Comparison of ENCODE assay signal across 30 mouse cellular contexts in genomic region chr1:33749109-33749508, GRCm38 (mm10). TPM values are rescaled to one million over a fixed set of nuclear protein-coding genes. Genes with fewer than 3 reads are reported as not detected.
DNase-seq lines count a peak whose midpoint lies in the region; ATAC-seq and TF ChIP-seq lines count a peak whose summit lies in the region.
"Had no signal": no experiment of that assay in that cellular context is flagged by ENCODE, and none has a peak within 500 bp of the region (broad histone marks: within the 10 kb centered on the region; RNA-seq: fewer than 3 reads in every experiment).

No protein-coding gene starts in this region.

- 0 out of 2 replicates have a peak, but pooled peaks cover 14% of the 10 kb centered on the region for H3K36me3 ChIP-seq in kidney, postnatal 0 days (ENCODE audit: insufficient read depth, low read length)
- peaks cover 49% of the 10 kb centered on the region for H3K36me3 ChIP-seq in kidney, embryonic 15.5 days
- 0 out of 2 replicates have a peak, but pooled peaks cover 7% of the 10 kb centered on the region for H3K36me3 ChIP-seq in midbrain, postnatal 0 days (ENCODE audit: insufficient read depth, low read length)
- no peaks in the 10 kb centered on the region for H3K36me3 ChIP-seq in midbrain, embryonic 15.5 days (replicated peaks)
- H3K36me3 ChIP-seq in ES-Bruce4 (ENCODE audit: control insufficient read depth, insufficient read depth, low read length, poor library complexity, severe bottlenecking), result no peaks in the 10 kb centered on the region
- H3K36me3 ChIP-seq: forebrain, embryonic 15.5 days had no signal

- no peak for TF ChIP-seq POLR2A in ES-Bruce4 (IDR thresholded peaks at IDR 0.05; ENCODE audit: insufficient read depth, low read length)

- H3K4me1 ChIP-seq in kidney, postnatal 0 days (replicated peaks; ENCODE audit: insufficient read depth, low read length), result no peaks in the 10 kb centered on the region
- peaks cover 3% of the 10 kb centered on the region for H3K4me1 ChIP-seq in kidney, embryonic 15.5 days
- no peaks in the 10 kb centered on the region for H3K4me1 ChIP-seq in midbrain, postnatal 0 days (ENCODE audit: insufficient read depth, low read length)
- no peaks in the 10 kb centered on the region for H3K4me1 ChIP-seq in midbrain, embryonic 15.5 days
- no peaks in the 10 kb centered on the region for H3K4me1 ChIP-seq in ES-Bruce4 (ENCODE audit: control insufficient read depth, insufficient read depth, low read length)
- H3K4me1 ChIP-seq: embryonic facial prominence, embryonic 12.5 days; embryonic facial prominence, embryonic 15.5 days; forebrain, embryonic 12.5 days had no signal

- H3K27me3 ChIP-seq in kidney, postnatal 0 days (ENCODE audit: insufficient read depth, low read length), result no peaks in the 10 kb centered on the region
- no peaks in the 10 kb centered on the region for H3K27me3 ChIP-seq in kidney, embryonic 15.5 days
- H3K27me3 ChIP-seq in midbrain, postnatal 0 days (ENCODE audit: insufficient read depth, low read length), result no peaks in the 10 kb centered on the region
- H3K27me3 ChIP-seq in midbrain, embryonic 15.5 days (replicated peaks), result no peaks in the 10 kb centered on the region
- no peaks in the 10 kb centered on the region for H3K27me3 ChIP-seq in ES-Bruce4 (ENCODE audit: control insufficient read depth, insufficient read depth, low read length, poor library complexity, severe bottlenecking)
- H3K27me3 ChIP-seq: CH12.LX; embryonic facial prominence, embryonic 12.5 days; embryonic facial prominence, embryonic 15.5 days; forebrain, embryonic 12.5 days; forebrain, embryonic 15.5 days; heart, embryonic 13.5 days had no signal

- no peak overlapping the region for H3K4me2 ChIP-seq in kidney, postnatal 0 days (ENCODE audit: low read length)
- H3K4me2 ChIP-seq in kidney, embryonic 15.5 days, result no peak overlapping the region
- no peak overlapping the region for H3K4me2 ChIP-seq in midbrain, postnatal 0 days (ENCODE audit: low read depth, low read length, poor library complexity, severe bottlenecking)
- H3K4me2 ChIP-seq in midbrain, embryonic 15.5 days, result no peak overlapping the region
- H3K4me2 ChIP-seq: embryonic facial prominence, embryonic 12.5 days; embryonic facial prominence, embryonic 15.5 days; forebrain, embryonic 12.5 days; forebrain, embryonic 15.5 days; heart, embryonic 13.5 days; hindbrain, embryonic 14.5 days had no signal

- 0 out of 2 replicates have a peak, but pooled peaks have one; percentile 2 for TF ChIP-seq CTCF in kidney, postnatal 0 days (IDR thresholded peaks at IDR 0.05; ENCODE audit: low read depth)
- TF ChIP-seq CTCF in midbrain, postnatal 0 days (IDR thresholded peaks at IDR 0.05), result peak; percentile 6; the same call in 1 of the 2 replicates
- peak; percentile 62 for TF ChIP-seq CTCF in ES-Bruce4 (IDR thresholded peaks at IDR 0.05; ENCODE audit: low read depth, low read length)

- DNase-seq in kidney, postnatal 0 days (ENCODE audit: low spot score), result no peak
- DNase-seq in midbrain, postnatal 0 days (ENCODE audit: low spot score), result no peak
- DNase-seq in WW6 (ENCODE audit: low read depth, low spot score), result peak; percentile 31
- DNase-seq in urinary bladder, postnatal 10 days (ENCODE audit: low spot score), result no peak
- no peak for DNase-seq in kidney, postnatal 14 days
- DNase-seq: adrenal gland, adult 2 months; adrenal gland, postnatal 14 days; B cell, adult 2 months; cerebellum, adult 11 months; cerebellum, adult 2 months; cerebellum, adult 9-11 months; cerebellum, postnatal 25 days; gastrocnemius, postnatal 25 days; heart, adult 18-20 months; heart, postnatal 14 days; heart, postnatal 4 days had no signal

- no peak for ATAC-seq in kidney, postnatal 0 days (replicated peaks; ENCODE audit: low FRiP score, low read depth)
- ATAC-seq in kidney, embryonic 15.5 days (replicated peaks; ENCODE audit: low FRiP score), result no peak
- no peak for ATAC-seq in midbrain, postnatal 0 days (ENCODE audit: low FRiP score)
- ATAC-seq in midbrain, embryonic 15.5 days (replicated peaks), result no peak
- ATAC-seq: forebrain, embryonic 15.5 days; hindbrain, postnatal 0 days; inflammation-experienced regulatory T-cells, adult 6 months had no signal

- no peaks in the 10 kb centered on the region for H3K9me3 ChIP-seq in kidney, postnatal 0 days (replicated peaks; ENCODE audit: low read length)
- H3K9me3 ChIP-seq in kidney, embryonic 15.5 days (replicated peaks), result no peaks in the 10 kb centered on the region
- H3K9me3 ChIP-seq in midbrain, postnatal 0 days (ENCODE audit: low read length), result no peaks in the 10 kb centered on the region
- no peaks in the 10 kb centered on the region for H3K9me3 ChIP-seq in midbrain, embryonic 15.5 days
- no peaks in the 10 kb centered on the region for H3K9me3 ChIP-seq in ES-Bruce4 (replicated peaks; ENCODE audit: control insufficient read depth, insufficient read depth, low read length, poor library complexity, severe bottlenecking)
- H3K9me3 ChIP-seq: embryonic facial prominence, embryonic 12.5 days; embryonic facial prominence, embryonic 15.5 days; forebrain, embryonic 15.5 days; G1E; heart, embryonic 13.5 days had no signal

- WGBS in kidney, postnatal 0 days, result 94% methylated on average over 11 of the region's 11 CpGs
- 96% methylated on average over 11 of the region's 11 CpGs for WGBS in kidney, embryonic 15.5 days
- 96% methylated on average over 11 of the region's 11 CpGs for WGBS in midbrain, postnatal 0 days
- 97% methylated on average over 11 of the region's 11 CpGs for WGBS in midbrain, embryonic 15.5 days

- H3K9ac ChIP-seq in kidney, postnatal 0 days (ENCODE audit: low read depth, low read length), result no peak overlapping the region
- no peak overlapping the region for H3K9ac ChIP-seq in kidney, embryonic 15.5 days
- H3K9ac ChIP-seq in midbrain, postnatal 0 days (replicated peaks; ENCODE audit: low read length, poor library complexity, severe bottlenecking), result no peak overlapping the region
- H3K9ac ChIP-seq in midbrain, embryonic 15.5 days, result no peak overlapping the region
- H3K9ac ChIP-seq in ES-Bruce4 (ENCODE audit: low read depth, poor library complexity, severe bottlenecking), result no peak overlapping the region
- H3K9ac ChIP-seq: embryonic facial prominence, embryonic 12.5 days; embryonic facial prominence, embryonic 15.5 days; forebrain, embryonic 12.5 days; forebrain, embryonic 15.5 days; heart, embryonic 13.5 days; hindbrain, embryonic 14.5 days had no signal

- H3K4me3 ChIP-seq in kidney, postnatal 0 days (replicated peaks; ENCODE audit: low read depth, low read length), result no peak overlapping the region
- H3K4me3 ChIP-seq in kidney, embryonic 15.5 days (replicated peaks), result no peak overlapping the region
- no peak overlapping the region for H3K4me3 ChIP-seq in midbrain, postnatal 0 days (ENCODE audit: low read depth, low read length)
- H3K4me3 ChIP-seq in midbrain, embryonic 15.5 days, result no peak overlapping the region
- H3K4me3 ChIP-seq in ES-Bruce4 (ENCODE audit: low read depth, low read length), result no peak overlapping the region
- H3K4me3 ChIP-seq: embryonic facial prominence, embryonic 12.5 days; embryonic facial prominence, embryonic 15.5 days; erythroblast, embryonic 14.5 days; forebrain, embryonic 12.5 days; forebrain, embryonic 15.5 days; heart, embryonic 13.5 days had no signal

- no peak overlapping the region for H3K27ac ChIP-seq in kidney, postnatal 0 days
- no peak overlapping the region for H3K27ac ChIP-seq in kidney, embryonic 15.5 days
- no peak overlapping the region for H3K27ac ChIP-seq in midbrain, postnatal 0 days (ENCODE audit: low read depth, low read length)
- H3K27ac ChIP-seq in midbrain, embryonic 15.5 days, result no peak overlapping the region
- no peak overlapping the region for H3K27ac ChIP-seq in ES-Bruce4 (ENCODE audit: insufficient read depth, low read length)
- H3K27ac ChIP-seq: embryonic facial prominence, embryonic 12.5 days; embryonic facial prominence, embryonic 15.5 days; forebrain, embryonic 12.5 days; forebrain, embryonic 15.5 days; heart, embryonic 13.5 days; hindbrain, embryonic 14.5 days; hindbrain, postnatal 0 days had no signal

- TF ChIP-seq EP300 in ES-Bruce4 (IDR thresholded peaks at IDR 0.05; ENCODE audit: insufficient read depth, low read depth, low read length), result no peak

RNA-seq across cellular contexts. Expression of gene Bag2, which starts 8.5 kb away (rescaled TPM):
- 76.9 and 81.0 TPM in 2 replicates for polyA plus RNA-seq in kidney, postnatal 0 days (2015; fragmentation: Nextera tagmentation; extraction: Ambion mirVana)
- polyA plus RNA-seq in kidney, embryonic 15.5 days (2015; fragmentation: Nextera tagmentation; extraction: Ambion mirVana), result 84.7 and 87.6 TPM in 2 replicates
- total RNA-seq in midbrain, postnatal 0 days (2014; rRNA removed), result 12.8 and 26.1 TPM in 2 replicates
- polyA plus RNA-seq in midbrain, postnatal 0 days (2015; fragmentation: Nextera tagmentation; extraction: Ambion mirVana), result 28.1 and 29.0 TPM in 2 replicates
- 22.2 and 23.6 TPM in 2 replicates for polyA plus RNA-seq in midbrain, embryonic 15.5 days (2015; fragmentation: Nextera tagmentation; extraction: Ambion mirVana)
- polyA plus RNA-seq in ES-Bruce4 (2011; ENCODE audit: insufficient read depth, insufficient read length, low read depth, missing spikeins), result 14.6 and 17.1 TPM in 2 replicates

RNA-seq across cellular contexts. Expression of gene Rab23, which starts 29.4 kb away (rescaled TPM):
- polyA plus RNA-seq in kidney, postnatal 0 days (2015; fragmentation: Nextera tagmentation; extraction: Ambion mirVana), result 17.9 and 18.4 TPM in 2 replicates
- 28.0 and 30.2 TPM in 2 replicates for polyA plus RNA-seq in kidney, embryonic 15.5 days (2015; fragmentation: Nextera tagmentation; extraction: Ambion mirVana)
- total RNA-seq in midbrain, postnatal 0 days (2014; rRNA removed), result 9.3 and 13.2 TPM in 2 replicates
- polyA plus RNA-seq in midbrain, postnatal 0 days (2015; fragmentation: Nextera tagmentation; extraction: Ambion mirVana), result 25.0 and 29.8 TPM in 2 replicates
- polyA plus RNA-seq in midbrain, embryonic 15.5 days (2015; fragmentation: Nextera tagmentation; extraction: Ambion mirVana), result 31.3 and 34.8 TPM in 2 replicates
- 43.6 and 46.8 TPM in 2 replicates for polyA plus RNA-seq in ES-Bruce4 (2011; ENCODE audit: insufficient read depth, insufficient read length, low read depth, missing spikeins)
- polyA plus RNA-seq: G1E had no signal

Comparison
In these comparisons a context has a peak if more than half of its experiments do, and no peak if none do; other contexts are left out.
1. CTCF ChIP-seq: peak in every context shown above with its lines; median percentile 62 in ES-Bruce4; 6 in midbrain, postnatal 0 days; 2 in kidney, postnatal 0 days.